Mouse (Mus musculus) adipocyte (in vitro differentiated cells): Measurements from ENCODE around the gene Ampd2.
A peak's percentile ranks its signal among the peaks of the same experiment; 100 is the strongest.

Experiments used
- DNase-seq: peaks from one replicate; pipeline ENCODE4 v3.0.0-alpha.2; 2016; ENCODE audit warnings: low spot score

Gene Ampd2

GRCm38 (mm10) chr3:108086470-108086979 is at the start of gene Ampd2:
Ampd2 (minus strand) TSS chr3:108086651.
- DNase-seq = peak; percentile 89

- no peak for DNase-seq
These were observed 48.2 kb upstream of the Ampd2 start for GRCm38 (mm10) chr3:108134701-108135100.

- peak; percentile 33 for DNase-seq
These were observed 46.0 kb upstream of the Ampd2 start for GRCm38 (mm10) chr3:108132484-108132883.

- peak; percentile 37 for DNase-seq
These were observed 45.4 kb upstream of the Ampd2 start for GRCm38 (mm10) chr3:108131821-108132220.

- DNase-seq = no peak
These were observed 44.8 kb upstream of the Ampd2 start for GRCm38 (mm10) chr3:108131216-108131615.

- DNase-seq = no peak
These were observed 43.4 kb upstream of the Ampd2 start for GRCm38 (mm10) chr3:108129804-108130203.

- no peak for DNase-seq
These were observed 42.9 kb upstream of the Ampd2 start for GRCm38 (mm10) chr3:108129367-108129766.

- no peak for DNase-seq
These were observed 42.1 kb upstream of the Ampd2 start for GRCm38 (mm10) chr3:108128520-108128919.

GRCm38 (mm10) chr3:108126327-108126726 is 39.9 kb upstream of the Ampd2 start:
- DNase-seq = no peak

- DNase-seq = no peak
These were observed 37.7 kb upstream of the Ampd2 start for GRCm38 (mm10) chr3:108124131-108124530.

GRCm38 (mm10) chr3:108123242-108123641 is 36.8 kb upstream of the Ampd2 start:
- DNase-seq = no peak

GRCm38 (mm10) chr3:108121101-108121500 is 34.6 kb upstream of the Ampd2 start:
- no peak for DNase-seq

- no peak for DNase-seq
These were observed 31.0 kb upstream of the Ampd2 start for GRCm38 (mm10) chr3:108117465-108117864.

GRCm38 (mm10) chr3:108113591-108114289 is 27.3 kb upstream of the Ampd2 start:
- DNase-seq = peak; percentile 32

GRCm38 (mm10) chr3:108112666-108113065 is 26.2 kb upstream of the Ampd2 start:
- no peak for DNase-seq

GRCm38 (mm10) chr3:108112246-108112645 is 25.8 kb upstream of the Ampd2 start:
- DNase-seq = no peak

- no peak for DNase-seq
These were observed 24.9 kb upstream of the Ampd2 start for GRCm38 (mm10) chr3:108111320-108111719.

GRCm38 (mm10) chr3:108105281-108105680 is 18.8 kb upstream of the Ampd2 start:
- no peak for DNase-seq

GRCm38 (mm10) chr3:108102075-108102474 is 15.6 kb upstream of the Ampd2 start:
- DNase-seq = no peak

- no peak for DNase-seq
These were observed 15.1 kb upstream of the Ampd2 start for GRCm38 (mm10) chr3:108101594-108101993.

GRCm38 (mm10) chr3:108098316-108098715 is 11.9 kb upstream of the Ampd2 start:
- DNase-seq = no peak

GRCm38 (mm10) chr3:108097656-108098055 is 11.2 kb upstream of the Ampd2 start:
- no peak for DNase-seq

GRCm38 (mm10) chr3:108096726-108097125 is 10.3 kb upstream of the Ampd2 start:
- DNase-seq = no peak

GRCm38 (mm10) chr3:108096226-108096625 is 9.8 kb upstream of the Ampd2 start:
- no peak for DNase-seq
